ENCODE assay signal across 8 mouse cellular contexts in the genomic region with DNA sequence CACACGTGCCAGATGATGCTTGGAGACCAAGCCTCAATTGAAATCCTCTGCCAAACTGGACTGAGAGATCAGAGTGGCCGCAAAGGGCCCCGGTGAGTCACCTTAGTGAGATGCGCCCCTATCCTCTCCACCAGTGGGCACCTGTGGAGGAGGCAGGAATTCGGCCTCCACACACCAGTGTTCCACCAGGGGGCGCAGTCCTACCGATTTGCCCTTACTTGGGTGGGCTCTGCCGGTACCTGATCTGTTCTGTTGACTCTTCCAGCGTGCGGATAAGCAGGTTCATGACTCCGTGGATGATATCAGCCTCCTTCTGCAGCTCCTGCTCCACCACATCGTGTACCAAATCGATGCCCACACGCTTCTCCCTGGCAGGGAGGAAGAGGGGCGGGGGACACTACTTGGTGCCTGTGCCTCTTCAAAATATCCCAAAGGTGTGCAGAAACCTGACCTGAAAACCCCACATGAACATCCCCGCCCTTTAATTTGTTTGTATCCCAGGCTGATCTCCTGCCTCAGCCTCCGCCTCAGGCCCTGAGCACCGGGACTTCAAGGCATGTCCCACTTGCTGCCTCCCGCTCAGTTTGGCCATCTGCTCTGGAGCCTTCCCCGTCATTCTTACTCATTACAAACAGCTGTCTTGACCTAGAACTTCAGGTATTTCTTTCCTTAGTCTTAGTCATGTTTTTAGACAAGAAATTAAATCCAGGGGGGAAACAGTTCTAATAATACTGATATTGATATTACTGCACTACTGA. TPM values are rescaled to one million over a fixed set of nuclear protein-coding genes. Genes with fewer than 3 reads are reported as not detected.
DNase-seq lines count a peak whose midpoint lies in the region; ATAC-seq and TF ChIP-seq lines count a peak whose summit lies in the region.
"Had no signal": no experiment of that assay in that cellular context is flagged by ENCODE, and none has a peak within 500 bp of the region (broad histone marks: within the 10 kb centered on the region; RNA-seq: fewer than 3 reads in every experiment).

No protein-coding gene starts in this region.

- H3K9me3 ChIP-seq in intestine, embryonic 15.5 days, result no peaks in the 10 kb centered on the region
- no peaks in the 10 kb centered on the region for H3K9me3 ChIP-seq in limb, embryonic 11.5 days (ENCODE audit: control insufficient read depth, low read length)
- no peaks in the 10 kb centered on the region for H3K9me3 ChIP-seq in midbrain, embryonic 12.5 days

- peak; percentile 86; the same call in 1 of the 2 replicates for ATAC-seq in common myeloid progenitor, adult 5-6 weeks (replicated peaks; ENCODE audit: low read depth, poor library complexity, severe bottlenecking)
- ATAC-seq in intestine, embryonic 15.5 days, result peak; percentile 67
- no peak for ATAC-seq in limb, embryonic 11.5 days (ENCODE audit: insufficient number of reproducible peaks, low FRiP score, low TSS enrichment, low read depth)
- no peak for ATAC-seq in midbrain, embryonic 12.5 days (ENCODE audit: low FRiP score, low read depth)

- H3K9ac ChIP-seq in intestine, embryonic 15.5 days, result no peak overlapping the region
- H3K9ac ChIP-seq in limb, embryonic 11.5 days (ENCODE audit: low read length), result no peak overlapping the region
- H3K9ac ChIP-seq in midbrain, embryonic 12.5 days (replicated peaks), result no peak overlapping the region

- TF ChIP-seq CTCF in spleen, adult 2 months (IDR thresholded peaks at IDR 0.05; ENCODE audit: extremely low read depth, insufficient read depth, insufficient read length, insufficient replicate concordance), result peak; percentile 87

- no peaks in the 10 kb centered on the region; the same call in 1 of the 2 replicates for H3K4me1 ChIP-seq in intestine, embryonic 15.5 days (replicated peaks)
- no peaks in the 10 kb centered on the region for H3K4me1 ChIP-seq in limb, embryonic 11.5 days (ENCODE audit: control insufficient read depth, insufficient read depth, low read length)
- H3K4me1 ChIP-seq in midbrain, embryonic 12.5 days, result peaks cover 4% of the 10 kb centered on the region
- H3K4me1 ChIP-seq in spleen, adult 2 months (ENCODE audit: control insufficient read depth, insufficient read depth, insufficient read length), result no peaks in the 10 kb centered on the region; the same call in 1 of the 2 replicates

- H3K4me3 ChIP-seq in intestine, embryonic 15.5 days (replicated peaks), result no peak overlapping the region
- no peak overlapping the region for H3K4me3 ChIP-seq in limb, embryonic 11.5 days (ENCODE audit: low read depth, low read length)
- 0 out of 2 replicates have a peak overlapping the region, but pooled peaks have one; percentile 12 for H3K4me3 ChIP-seq in midbrain, embryonic 12.5 days
- no peak overlapping the region for H3K4me3 ChIP-seq in spleen, adult 2 months (ENCODE audit: extremely low read depth, insufficient read depth, insufficient read length)

- H3K27me3 ChIP-seq in intestine, embryonic 15.5 days (replicated peaks), result no peaks in the 10 kb centered on the region
- no peaks in the 10 kb centered on the region for H3K27me3 ChIP-seq in limb, embryonic 11.5 days (ENCODE audit: control insufficient read depth, insufficient read depth, low read length)
- H3K27me3 ChIP-seq in midbrain, embryonic 12.5 days, result no peaks in the 10 kb centered on the region
- no peaks in the 10 kb centered on the region for H3K27me3 ChIP-seq in spleen, adult 2 months (ENCODE audit: control insufficient read depth, insufficient read depth, low read length)

- no peaks in the 10 kb centered on the region for H3K36me3 ChIP-seq in intestine, embryonic 15.5 days
- no peaks in the 10 kb centered on the region for H3K36me3 ChIP-seq in limb, embryonic 11.5 days (ENCODE audit: control insufficient read depth, insufficient read depth, low read length)
- H3K36me3 ChIP-seq in midbrain, embryonic 12.5 days, result no peaks in the 10 kb centered on the region
- H3K36me3 ChIP-seq in spleen, adult 2 months (ENCODE audit: control insufficient read depth, insufficient read depth, low read length), result no peaks in the 10 kb centered on the region

- peak; percentile 13 for DNase-seq in adipocyte (ENCODE audit: low spot score)
- peak; percentile 44 for DNase-seq in gastrocnemius, postnatal 25 days
- DNase-seq in limb, embryonic 11.5 days (ENCODE audit: low spot score), result peak; percentile 88
- DNase-seq in spleen, adult 2 months (ENCODE audit: low read depth in 1 of 2, low spot score in 2 of 2), result peak; percentile 22 to 63

- peak overlapping the region; percentile 45 for H3K4me2 ChIP-seq in intestine, embryonic 15.5 days (replicated peaks)
- peak overlapping the region; percentile 10; the same call in 1 of the 2 replicates for H3K4me2 ChIP-seq in limb, embryonic 11.5 days (ENCODE audit: low read depth, severe bottlenecking)
- peak overlapping the region; percentile 40 for H3K4me2 ChIP-seq in midbrain, embryonic 12.5 days (replicated peaks)

- 22% methylated on average over 20 of the region's 20 CpGs for WGBS in intestine, embryonic 15.5 days
- WGBS in limb, embryonic 11.5 days, result 24% methylated on average over 20 of the region's 20 CpGs
- 31% methylated on average over 20 of the region's 20 CpGs for WGBS in midbrain, embryonic 12.5 days
- WGBS in spleen, adult 2 months, result 34% methylated on average over 20 of the region's 20 CpGs

- TF ChIP-seq POLR2A in spleen, adult 2 months (IDR thresholded peaks at IDR 0.05; ENCODE audit: low read depth, low read length), result no peak

- H3K27ac ChIP-seq in intestine, embryonic 15.5 days, result no peak overlapping the region
- no peak overlapping the region for H3K27ac ChIP-seq in limb, embryonic 11.5 days (replicated peaks; ENCODE audit: low read depth, low read length)
- H3K27ac ChIP-seq in midbrain, embryonic 12.5 days (replicated peaks), result no peak overlapping the region
- no peak overlapping the region for H3K27ac ChIP-seq in spleen, adult 2 months (ENCODE audit: insufficient read depth, low read length)

RNA-seq across cellular contexts. Expression of gene Tekt1, which starts 7.1 kb away (rescaled TPM):
- total RNA-seq in common myeloid progenitor, adult 5-6 weeks (2017), result 0.18 TPM in 1 of 2 replicates, not detected in the other
- under 1 TPM; 0.64 to 0.70 TPM for total RNA-seq in gastrocnemius, postnatal 25 days (2021)
- 0.19 and 0.33 TPM in 2 replicates for polyA plus RNA-seq in intestine, embryonic 15.5 days (2015; fragmentation: Nextera tagmentation; extraction: Ambion mirVana)
- 4.8 and 6.3 TPM in 2 replicates for polyA plus RNA-seq in limb, embryonic 11.5 days (2014; fragmentation: Nextera tagmentation; extraction: Ambion mirVana)
- polyA plus RNA-seq in midbrain, embryonic 12.5 days (2016; fragmentation: Nextera tagmentation; extraction: Ambion mirVana), result 3.8 and 4.6 TPM in 2 replicates
- polyA plus RNA-seq in spleen, adult 2 months (2012; rRNA removed), result not detected in 2 replicates

RNA-seq across cellular contexts. Expression of gene Fbxo39, which starts 40.9 kb away (rescaled TPM):
- not detected in 2 replicates for total RNA-seq in common myeloid progenitor, adult 5-6 weeks (2017)
- not detected for total RNA-seq in gastrocnemius, postnatal 25 days (2021)
- polyA plus RNA-seq in intestine, embryonic 15.5 days (2015; fragmentation: Nextera tagmentation; extraction: Ambion mirVana), result not detected in 2 replicates
- not detected in 2 replicates for polyA plus RNA-seq in limb, embryonic 11.5 days (2014; fragmentation: Nextera tagmentation; extraction: Ambion mirVana)
- polyA plus RNA-seq in midbrain, embryonic 12.5 days (2016; fragmentation: Nextera tagmentation; extraction: Ambion mirVana), result not detected in 2 replicates
- polyA plus RNA-seq in spleen, adult 2 months (2012; rRNA removed), result 0.08 and 0.27 TPM in 2 replicates
- polyA plus RNA-seq: neural tube, embryonic 14.5 days had no signal

RNA-seq across cellular contexts. Expression of gene Xaf1, which starts 53.7 kb away (rescaled TPM):
- 12.7 and 14.6 TPM in 2 replicates for total RNA-seq in common myeloid progenitor, adult 5-6 weeks (2017)
- total RNA-seq in gastrocnemius, postnatal 25 days (2021), result 1 to 10 TPM; 4.6 TPM
- 4.7 and 4.9 TPM in 2 replicates for polyA plus RNA-seq in intestine, embryonic 15.5 days (2015; fragmentation: Nextera tagmentation; extraction: Ambion mirVana)
- 1.9 and 2.5 TPM in 2 replicates for polyA plus RNA-seq in limb, embryonic 11.5 days (2014; fragmentation: Nextera tagmentation; extraction: Ambion mirVana)
- 1.6 and 2.0 TPM in 2 replicates for polyA plus RNA-seq in midbrain, embryonic 12.5 days (2016; fragmentation: Nextera tagmentation; extraction: Ambion mirVana)
- 20.7 and 22.3 TPM in 2 replicates for polyA plus RNA-seq in spleen, adult 2 months (2012; rRNA removed)

RNA-seq across cellular contexts. Expression of gene Smtnl2, which starts 56.4 kb away (rescaled TPM):
- total RNA-seq in common myeloid progenitor, adult 5-6 weeks (2017), result 0.23 TPM in 1 of 2 replicates, not detected in the other
- 100 to 1,000 TPM; 219 to 223 TPM for total RNA-seq in gastrocnemius, postnatal 25 days (2021)
- polyA plus RNA-seq in intestine, embryonic 15.5 days (2015; fragmentation: Nextera tagmentation; extraction: Ambion mirVana), result 41.9 and 45.0 TPM in 2 replicates
- polyA plus RNA-seq in limb, embryonic 11.5 days (2014; fragmentation: Nextera tagmentation; extraction: Ambion mirVana), result 12.2 and 13.2 TPM in 2 replicates
- 3.5 and 4.0 TPM in 2 replicates for polyA plus RNA-seq in midbrain, embryonic 12.5 days (2016; fragmentation: Nextera tagmentation; extraction: Ambion mirVana)
- polyA plus RNA-seq in spleen, adult 2 months (2012; rRNA removed), result 0.98 and 1.6 TPM in 2 replicates

Comparison
In these comparisons a context has a peak if more than half of its experiments do, and no peak if none do; other contexts are left out.
1. DNase-seq: peak in every context shown above with its lines; median percentile 88 in limb, embryonic 11.5 days; 44 in gastrocnemius, postnatal 25 days; 42 in spleen, adult 2 months; 13 in adipocyte.
2. ATAC-seq: peak in common myeloid progenitor, adult 5-6 weeks (single experiment) and intestine, embryonic 15.5 days (single experiment); none in limb, embryonic 11.5 days (single experiment) and midbrain, embryonic 12.5 days (single experiment).
3. Peak in every context shown above with its lines, with median percentiles within 50 percentile points of each other: H3K4me2 ChIP-seq.